Mouse (Mus musculus): ENCODE measurements around the gene Btc. TPM values are rescaled to one million over a fixed set of nuclear protein-coding genes. Genes with fewer than 3 reads are reported as not detected.

The Btc gene
- polyA plus RNA-seq, 1 experiment from 2014 or later: 0.13 TPM

Other genes with a start within 250 kb of the Btc start
- gene Parm1, start 114.6 kb upstream of the Btc start, polyA plus RNA-seq (2016; fragmentation: Nextera tagmentation; extraction: Ambion mirVana): 16.3 and 18.1 TPM in 2 replicates

Data from hindbrain, embryonic 10.5 days (tissue).